Mouse (Mus musculus): Measurements from ENCODE around the gene Ddit4. TPM values are rescaled to one million over a fixed set of nuclear protein-coding genes. Genes with fewer than 3 reads are reported as not detected.

Gene Ddit4
- total RNA-seq, 4 experiments from 2014 or later, result 51.3 to 71.6 (median 61.4) TPM

Other genes starting within 250 kb of the Ddit4 start
- 10 to 100 TPM; 94.7 to 97.4 (median 96.4) TPM for gene Micu1, start 249.4 kb downstream of the Ddit4 start, total RNA-seq (2022)
- 10 to 100 TPM; 51.1 to 55.4 (median 52.6) TPM for gene Dnajb12, start 72.3 kb downstream of the Ddit4 start, total RNA-seq (2022)
- gene Ascc1, start 51.0 kb upstream of the Ddit4 start, total RNA-seq (2022), result 10 to 100 TPM; 17.0 to 19.1 (median 17.7) TPM
- 10 to 100 TPM; 66.2 to 69.6 (median 67.9) TPM for gene Anapc16, start 51.3 kb upstream of the Ddit4 start, total RNA-seq (2022)
- 100 to 1,000 TPM; 467 to 536 (median 508) TPM for gene Spock2, start 154.4 kb upstream of the Ddit4 start, total RNA-seq (2022)

All from layer of hippocampus, adult 8-10 months (tissue).